Mouse (Mus musculus): ENCODE data around the gene Camk2d. TPM values are rescaled to one million over a fixed set of nuclear protein-coding genes. Genes with fewer than 3 reads are reported as not detected.

Camk2d gene
- total RNA-seq, 2 experiments from 2014 or later: 98.9 to 104 TPM

GRCm38 (mm10) chr3:126806145-126806544, 210.0 kb downstream of the Camk2d start:
- DNase-seq (ENCODE audit: low spot score in 2 of 2): no peak

GRCm38 (mm10) chr3:126809915-126810314, 213.8 kb downstream of the Camk2d start:
- DNase-seq (ENCODE audit: low spot score in 2 of 2): no peak

GRCm38 (mm10) chr3:126810372-126811090, 214.4 kb downstream of the Camk2d start:
- DNase-seq (ENCODE audit: low spot score in 2 of 2): no peak

DNA sequence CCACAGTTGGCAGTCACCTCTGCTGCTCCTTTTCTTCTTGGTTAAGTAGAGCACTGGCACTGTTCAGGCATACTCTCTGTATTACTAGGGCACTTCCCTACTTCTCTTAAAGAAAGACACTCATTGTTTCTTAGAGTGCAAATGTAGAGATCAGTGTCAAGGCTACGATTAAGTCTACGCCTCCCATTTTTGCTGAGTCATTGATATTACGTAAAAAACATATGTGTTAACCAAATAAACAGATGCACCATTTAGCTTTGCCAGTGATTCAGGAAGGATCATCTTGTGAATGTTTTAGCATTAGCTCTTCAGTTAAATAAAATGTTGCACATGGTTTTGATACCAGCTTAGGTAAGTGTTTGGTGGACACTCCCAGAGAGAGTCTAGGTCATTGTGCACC, 215.5 kb downstream of the Camk2d start:
- DNase-seq (ENCODE audit: low spot score in 2 of 2): no peak

- no peak for DNase-seq (ENCODE audit: low spot score in 2 of 2)
Measured at GRCm38 (mm10) chr3:126822374-126822773, 226.3 kb downstream of the Camk2d start.

DNA sequence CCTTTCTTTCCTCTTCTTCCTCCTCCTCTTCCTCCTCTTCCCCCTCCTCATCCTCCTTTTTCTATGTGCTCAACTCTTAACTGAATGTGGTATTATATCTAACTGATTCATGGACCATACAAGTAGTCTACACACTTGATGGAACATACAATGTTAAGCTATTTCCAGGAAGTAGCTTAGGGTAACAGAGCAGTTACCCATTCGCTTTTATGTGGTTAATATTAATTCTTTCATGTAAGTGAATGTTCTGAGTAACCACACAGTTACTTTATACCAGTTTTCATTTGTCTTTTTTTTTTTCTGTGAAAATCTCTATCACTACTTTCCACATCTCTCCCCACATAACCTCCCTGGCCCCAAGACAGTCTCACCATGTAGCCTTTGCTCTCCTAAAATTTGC, 228.8 kb downstream of the Camk2d start:
- no peak for DNase-seq (ENCODE audit: low spot score in 2 of 2)

- DNase-seq (ENCODE audit: low spot score in 2 of 2): no peak
Measured at GRCm38 (mm10) chr3:126826172-126826571, 230.1 kb downstream of the Camk2d start.

- DNase-seq (ENCODE audit: low spot score in 2 of 2): no peak
Measured at GRCm38 (mm10) chr3:126827900-126828299, 231.8 kb downstream of the Camk2d start.

- DNase-seq (ENCODE audit: low spot score in 2 of 2): no peak
Measured at GRCm38 (mm10) chr3:126829817-126830216, 233.7 kb downstream of the Camk2d start.

GRCm38 (mm10) chr3:126831418-126832138, 235.5 kb downstream of the Camk2d start:
- peak; percentile 16 to 34 for DNase-seq (ENCODE audit: low spot score in 2 of 2)

DNA sequence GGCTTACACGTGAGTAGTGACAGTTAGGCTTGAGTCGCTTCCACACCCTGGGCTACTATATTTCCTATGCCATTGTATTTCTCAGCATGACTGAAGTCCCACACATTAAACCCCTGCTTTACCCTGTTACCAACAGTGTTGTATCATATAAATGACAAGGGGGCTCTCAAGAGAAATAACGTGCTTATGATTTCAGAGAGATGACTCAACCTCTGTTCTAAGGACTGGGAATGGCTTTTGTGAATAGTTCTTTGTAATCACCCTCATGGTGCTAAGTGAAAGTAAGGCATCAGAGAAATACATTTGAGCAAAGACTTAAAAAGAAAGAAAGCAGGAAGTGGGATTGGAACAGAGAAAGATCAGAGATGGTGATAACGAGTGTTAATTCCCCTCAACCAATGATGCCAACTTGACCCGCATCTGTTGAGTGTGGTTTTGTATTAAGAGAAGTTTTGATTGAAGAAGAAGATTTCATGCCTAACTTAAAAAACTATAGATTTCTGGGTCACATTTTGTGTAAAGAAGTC, 238.6 kb downstream of the Camk2d start:
- no peak for DNase-seq (ENCODE audit: low spot score in 2 of 2)

DNA sequence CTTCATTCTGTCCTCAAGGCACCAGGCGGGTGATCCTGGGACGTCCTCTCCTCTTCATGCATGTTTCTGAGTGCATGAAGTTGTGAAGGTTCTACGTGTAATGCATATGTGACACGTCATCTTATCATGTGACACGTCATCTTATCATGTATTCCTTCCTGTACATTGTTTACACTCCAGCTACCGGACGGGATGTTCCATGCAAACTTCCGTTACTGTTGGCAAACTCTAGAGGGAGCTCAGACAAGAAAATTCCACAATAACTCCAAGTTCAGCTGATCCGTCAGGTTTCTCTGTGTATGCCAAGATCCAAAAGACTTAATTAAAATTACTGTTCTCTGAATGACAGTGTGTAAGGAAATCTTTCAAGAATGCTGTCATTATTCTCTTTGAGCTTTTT, 246.7 kb downstream of the Camk2d start:
- no peak for DNase-seq (ENCODE audit: low spot score in 2 of 2)

DNA sequence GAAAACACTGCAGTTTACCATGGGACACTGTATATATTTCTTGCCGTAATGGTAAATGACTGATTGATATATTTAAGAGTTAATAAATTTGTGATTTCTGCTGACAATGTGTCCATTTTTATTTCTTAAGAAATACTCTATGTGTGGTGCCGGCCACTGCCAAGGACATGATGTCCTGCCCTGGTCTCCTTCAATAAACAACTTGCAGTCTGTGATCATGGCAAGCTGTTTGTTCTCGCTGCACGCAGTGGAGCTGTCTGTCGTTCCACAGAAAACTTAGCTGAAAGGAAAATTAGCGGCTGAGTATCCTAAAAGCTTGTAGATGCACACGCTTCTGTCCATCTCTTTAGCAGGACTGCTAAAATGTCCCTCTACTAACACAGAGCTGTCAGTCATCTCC, 248.7 kb downstream of the Camk2d start:
- DNase-seq (ENCODE audit: low spot score in 2 of 2): no peak

DNA sequence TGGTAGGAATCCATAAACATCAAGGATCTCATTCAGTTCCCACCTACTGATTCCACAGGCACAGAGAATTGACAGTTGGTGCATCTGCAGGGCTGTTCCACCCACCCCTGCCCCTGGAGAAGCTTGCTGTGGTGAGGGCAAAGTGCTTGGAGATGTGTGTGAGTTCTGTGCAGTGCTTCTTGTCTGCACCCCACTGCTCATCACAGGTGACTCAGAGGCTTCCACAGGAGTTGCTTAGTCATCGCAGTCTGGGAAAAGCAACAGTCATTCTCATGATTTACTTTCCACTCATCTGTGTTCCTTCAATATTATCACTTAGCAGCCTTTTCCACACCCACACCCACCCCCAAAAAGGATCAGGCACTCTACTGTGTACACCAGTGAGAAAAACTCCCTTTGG, 252.0 kb downstream of the Camk2d start:
- DNase-seq (ENCODE audit: low spot score in 2 of 2): no peak

- no peak for DNase-seq (ENCODE audit: low spot score in 2 of 2)
Measured at GRCm38 (mm10) chr3:126860442-126860841, 264.3 kb downstream of the Camk2d start.

- DNase-seq (ENCODE audit: low spot score in 2 of 2): no peak
Measured at GRCm38 (mm10) chr3:126869561-126869960, 273.5 kb downstream of the Camk2d start.

DNA sequence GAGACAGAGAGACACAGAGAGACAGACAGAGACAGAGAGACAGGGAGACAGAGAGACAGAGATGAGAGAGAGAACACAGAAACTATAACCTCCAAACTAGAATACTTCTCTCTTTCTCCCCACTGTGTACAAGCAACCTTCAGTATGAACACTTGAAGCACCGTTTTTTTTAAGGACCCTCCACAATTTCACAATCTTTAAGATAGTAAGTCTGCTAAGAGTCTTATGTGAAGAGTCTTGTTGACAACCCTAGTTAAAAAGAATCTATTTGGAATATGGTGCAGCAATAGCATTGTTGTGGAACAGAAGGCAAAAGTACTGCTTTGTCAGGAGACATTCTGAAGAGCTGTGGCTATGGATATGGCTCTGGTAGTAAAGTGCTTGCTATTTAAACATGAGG, 274.6 kb downstream of the Camk2d start:
- no peak for DNase-seq (ENCODE audit: low spot score in 2 of 2)

- DNase-seq (ENCODE audit: low spot score in 2 of 2): no peak
Measured at GRCm38 (mm10) chr3:126878233-126878632, 282.1 kb downstream of the Camk2d start.

- DNase-seq (ENCODE audit: low spot score in 2 of 2): no peak
Measured at GRCm38 (mm10) chr3:126886090-126886489, 290.0 kb downstream of the Camk2d start.

DNA sequence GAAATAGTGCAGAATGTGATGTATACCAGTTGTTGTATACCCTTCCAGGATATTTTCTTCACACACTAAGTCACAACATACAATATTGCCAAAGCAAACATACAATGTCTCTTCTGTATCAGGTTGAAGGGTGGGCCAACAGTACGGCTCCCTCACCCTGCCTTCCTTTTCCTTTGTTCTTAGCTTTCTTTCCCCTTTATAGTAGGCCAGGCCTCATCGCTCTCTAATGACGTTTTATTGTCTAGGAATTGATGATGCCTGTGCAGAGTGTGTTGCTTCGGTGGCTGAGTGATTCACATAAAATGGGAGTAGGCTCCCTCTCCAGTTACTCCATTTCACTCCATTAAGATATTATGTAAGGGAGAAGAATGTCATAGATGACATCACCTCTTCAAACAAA, 290.5 kb downstream of the Camk2d start:
- no peak for DNase-seq (ENCODE audit: low spot score in 2 of 2)

Measured in gastrocnemius, postnatal 4 days (tissue).